Mouse (Mus musculus) embryonic fibroblast, embryonic 13.5 days (primary cell): Measurements from ENCODE around the gene B3gat2.

Experiments used
- CTCF ChIP-seq: IDR thresholded peaks from 2 replicates; pipeline ENCODE4 v1.5.1; 2011; ENCODE audit warnings: mild to moderate bottlenecking, control low read depth, low read length, moderate library complexity, borderline replicate concordance; ENCODE audit not compliant: insufficient read depth
- POLR2A ChIP-seq: IDR thresholded peaks from 2 replicates; pipeline ENCODE4 v1.6.1; 2011; ENCODE audit warnings: low read depth, mild to moderate bottlenecking, control low read depth, low read length, moderate library complexity

GRCm38 (mm10) chr1:23763726-23764125, 2.2 kb downstream of the B3gat2 start:
- no peak for TF ChIP-seq POLR2A
- no peak for TF ChIP-seq CTCF
